Mouse (Mus musculus) G1E (cell line): ENCODE data around the gene Gnb3.

Source experiments
- CTCF ChIP-seq: IDR thresholded peaks from 2 replicates; pipeline ENCODE4 v1.5.1; 2012; ENCODE audit warnings: low read depth, low read length, inconsistent platforms, mixed read lengths
- GATA1 ChIP-seq: IDR thresholded peaks from 2 replicates; pipeline ENCODE4 v1.6.1; 2012; ENCODE audit warnings: borderline replicate concordance, low read length, inconsistent platforms, mixed read lengths
- POLR2AphosphoS5 ChIP-seq: IDR thresholded peaks from 2 replicates; pipeline ENCODE4 v1.6.1; 2012; ENCODE audit warnings: low read depth, low read length, inconsistent platforms; ENCODE audit not compliant: insufficient replicate concordance
- TAL1 ChIP-seq: conservative IDR thresholded peaks from 2 replicates; pipeline ENCODE4 v1.6.1; 2012; ENCODE audit warnings: low read depth, low read length, inconsistent platforms, mixed read lengths

DNA sequence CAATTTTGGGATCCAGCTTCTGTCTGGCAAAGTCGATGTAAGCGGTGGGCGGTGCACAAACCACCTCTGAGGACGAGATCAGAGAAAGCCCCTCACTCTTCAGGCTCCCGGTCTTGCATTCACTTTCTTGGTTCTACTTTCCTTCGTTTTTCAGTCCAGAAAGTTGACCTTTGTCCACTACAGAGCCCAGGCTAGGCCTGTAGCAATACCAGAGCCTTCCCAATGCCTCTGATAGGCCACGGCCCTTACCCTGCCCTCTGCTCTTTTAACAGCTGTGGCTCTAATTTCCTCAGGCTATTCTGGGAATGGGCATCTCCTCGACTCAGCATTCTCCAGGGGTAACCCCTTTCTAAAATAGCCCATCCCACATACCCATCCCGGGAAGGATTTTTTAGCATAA is 27.2 kb downstream of the Gnb3 start:
- no peak for TF ChIP-seq GATA1
- TF ChIP-seq TAL1 = no peak
- TF ChIP-seq CTCF = no peak
- TF ChIP-seq POLR2AphosphoS5 = no peak
